Mouse (Mus musculus): ENCODE data around the gene H60c.

DNA sequence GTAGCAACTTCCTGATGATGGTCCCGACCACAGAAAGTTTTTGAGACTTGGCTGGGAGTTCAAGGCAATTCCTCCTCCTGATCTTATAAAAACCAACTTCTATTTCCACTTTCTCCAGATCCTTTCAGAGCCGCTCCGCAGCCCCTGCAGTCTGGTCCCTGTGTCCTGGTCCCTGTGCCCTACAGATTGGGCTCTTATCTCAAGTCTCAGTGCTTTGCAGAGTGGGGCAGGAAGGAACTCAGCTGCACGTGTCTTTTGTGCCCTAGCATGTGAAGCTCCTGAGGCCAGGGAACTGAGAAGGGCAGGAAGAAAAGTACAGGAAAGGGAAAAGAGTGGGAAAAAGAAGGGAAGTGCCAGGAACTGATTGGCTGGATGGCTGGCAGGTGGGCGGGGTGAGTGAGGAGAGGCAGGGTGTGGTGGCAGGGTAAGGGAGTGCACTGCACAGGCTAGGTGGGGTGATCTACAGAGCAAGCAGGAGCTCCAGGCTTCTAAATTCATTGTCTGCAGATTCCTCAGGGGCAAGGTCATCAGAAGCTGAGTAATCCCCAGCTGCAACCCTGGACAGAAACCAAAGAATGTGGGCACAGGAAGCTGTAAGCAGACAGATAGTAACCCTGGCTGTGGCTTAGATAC, 30.8 kb downstream of the H60c start:
- TF ChIP-seq POLR2A (IDR thresholded peaks at IDR 0.05; ENCODE audit: control insufficient read depth, extremely low read depth, insufficient read depth, low read length, poor library complexity) (no peak), CTCF (IDR thresholded peaks at IDR 0.05; ENCODE audit: borderline replicate concordance, control insufficient read depth, extremely low read depth, insufficient read depth, low read length, poor library complexity) (no peak)
